Mouse (Mus musculus): ENCODE data around the gene Zp3. TPM values are rescaled to one million over a fixed set of nuclear protein-coding genes. Genes with fewer than 3 reads are reported as not detected.

The Zp3 gene
- 0.13 TPM in 1 of 2 replicates, not detected in the other for polyA plus RNA-seq (2016; fragmentation: Nextera tagmentation; extraction: Ambion mirVana)

GRCm38 (mm10) chr5:135979904-135980303, at the start of gene Zp3:
Gene Zp3 (plus strand): TSS chr5:135980099.
- H3K9me3 ChIP-seq (replicated peaks): no peaks in the 10 kb centered on the region
- no peaks in the 10 kb centered on the region for H3K36me3 ChIP-seq
- H3K4me1 ChIP-seq (replicated peaks): no peaks in the 10 kb centered on the region
- H3K4me3 ChIP-seq: no peak within 1 kb of the TSS
- no peak within 1 kb of the TSS for H3K27ac ChIP-seq (ENCODE audit: poor library complexity, severe bottlenecking)
- no peak within 1 kb of the TSS for H3K4me2 ChIP-seq
- 58% methylated on average over 8 of the region's 8 CpGs for WGBS
- no peak for ATAC-seq (ENCODE audit: insufficient number of reproducible peaks, low FRiP score)
- no peaks in the 10 kb centered on the region for H3K27me3 ChIP-seq (replicated peaks)
- no peak within 1 kb of the TSS for H3K9ac ChIP-seq

- Histone ChIP-seq H3K36me3 (peaks cover 54% of the 10 kb centered on the region), H3K9me3 (replicated peaks) (no peaks in the 10 kb centered on the region), H3K4me3 (no peak overlapping the region), H3K4me2 (no peak overlapping the region), H3K9ac (no peak overlapping the region), H3K27ac (ENCODE audit: poor library complexity, severe bottlenecking) (no peak overlapping the region), H3K4me1 (replicated peaks) (peaks cover 21% of the 10 kb centered on the region), H3K27me3 (replicated peaks) (no peaks in the 10 kb centered on the region)
- 79% methylated on average over 9 of the region's 9 CpGs for WGBS
- no peak for ATAC-seq (ENCODE audit: insufficient number of reproducible peaks, low FRiP score)
Measured at GRCm38 (mm10) chr5:135931526-135931925, 48.4 kb upstream of the Zp3 start.

- Histone ChIP-seq H3K4me3 (no peak overlapping the region), H3K9ac (no peak overlapping the region; the same call in 1 of the 2 replicates), H3K27ac (ENCODE audit: poor library complexity, severe bottlenecking) (no peak overlapping the region), H3K4me2 (peak overlapping the region; percentile 47), H3K9me3 (replicated peaks) (no peaks in the 10 kb centered on the region), H3K27me3 (replicated peaks) (no peaks in the 10 kb centered on the region), H3K4me1 (replicated peaks) (peaks cover 21% of the 10 kb centered on the region), H3K36me3 (peaks cover 46% of the 10 kb centered on the region)
- no peak for ATAC-seq (ENCODE audit: insufficient number of reproducible peaks, low FRiP score)
- 65% methylated on average over 2 of the region's 2 CpGs for WGBS
Measured at GRCm38 (mm10) chr5:135932359-135932758, 47.5 kb upstream of the Zp3 start.

GRCm38 (mm10) chr5:135933222-135933899, 46.5 kb upstream of the Zp3 start:
- peak overlapping the region; percentile 89 for H3K9ac ChIP-seq
- peak overlapping the region; percentile 97 for H3K27ac ChIP-seq (ENCODE audit: poor library complexity, severe bottlenecking)
- 12% methylated on average over 12 of the region's 12 CpGs for WGBS
- peak overlapping the region; percentile 97 for H3K4me3 ChIP-seq
- H3K36me3 ChIP-seq: peaks cover 38% of the 10 kb centered on the region
- H3K9me3 ChIP-seq (replicated peaks): no peaks in the 10 kb centered on the region
- H3K4me2 ChIP-seq: peak overlapping the region; percentile 71
- peaks cover 21% of the 10 kb centered on the region for H3K4me1 ChIP-seq (replicated peaks)
- no peaks in the 10 kb centered on the region for H3K27me3 ChIP-seq (replicated peaks)
- ATAC-seq (ENCODE audit: insufficient number of reproducible peaks, low FRiP score): no peak

DNA sequence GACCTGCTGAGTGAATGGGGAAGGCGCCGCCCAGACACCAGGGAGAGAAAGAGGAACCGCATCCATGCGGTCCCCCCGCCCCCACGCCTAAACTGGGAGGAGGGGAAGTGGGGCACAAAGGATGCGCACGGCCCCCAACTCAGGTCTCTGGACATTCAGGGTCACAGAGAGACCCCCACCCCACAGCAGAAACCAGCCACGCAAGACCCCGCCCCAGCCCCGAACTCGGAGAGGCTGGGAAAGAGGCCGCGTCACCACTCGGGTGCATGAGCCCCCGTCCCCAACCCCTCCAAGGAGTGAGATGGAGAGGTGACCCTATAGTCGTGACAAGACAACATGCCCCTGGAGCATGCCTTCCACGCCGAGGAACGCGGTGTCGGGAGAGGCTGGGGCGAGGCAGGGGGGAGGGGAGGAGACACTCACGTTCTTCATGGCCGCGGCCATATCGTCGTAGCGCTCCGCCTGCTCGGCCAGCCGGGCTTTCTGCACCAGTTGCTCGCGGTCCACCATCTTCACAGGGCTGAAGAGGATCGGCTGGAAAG, 45.9 kb upstream of the Zp3 start:
- peak; percentile 68 for ATAC-seq (ENCODE audit: insufficient number of reproducible peaks, low FRiP score)
- Histone ChIP-seq H3K9me3 (replicated peaks) (no peaks in the 10 kb centered on the region), H3K4me1 (replicated peaks) (peaks cover 21% of the 10 kb centered on the region), H3K27me3 (replicated peaks) (no peaks in the 10 kb centered on the region), H3K4me3 (peak overlapping the region; percentile 97), H3K27ac (ENCODE audit: poor library complexity, severe bottlenecking) (peak overlapping the region; percentile 97), H3K36me3 (peaks cover 33% of the 10 kb centered on the region), H3K4me2 (peak overlapping the region; percentile 62), H3K9ac (peak overlapping the region; percentile 89)
- WGBS: under 1% methylated on average over 34 of the region's 35 CpGs

GRCm38 (mm10) chr5:135934481-135935175, 45.3 kb upstream of the Zp3 start, which contains the start of gene Ywhag:
Gene Ywhag (minus strand): TSS chr5:135934616.
- Histone ChIP-seq H3K4me3 (peak within 1 kb of the TSS; percentile 97), H3K9me3 (replicated peaks) (no peaks in the 10 kb centered on the region), H3K27ac (ENCODE audit: poor library complexity, severe bottlenecking) (peak within 1 kb of the TSS; percentile 97), H3K4me1 (replicated peaks) (peaks cover 21% of the 10 kb centered on the region), H3K36me3 (peaks cover 27% of the 10 kb centered on the region), H3K4me2 (peak within 1 kb of the TSS; percentile 71), H3K27me3 (replicated peaks) (no peaks in the 10 kb centered on the region), H3K9ac (peak within 1 kb of the TSS; percentile 89)
- WGBS: under 1% methylated on average over 48 of the region's 48 CpGs
- ATAC-seq (ENCODE audit: insufficient number of reproducible peaks, low FRiP score): peak; percentile 97

- H3K4me1 ChIP-seq (replicated peaks): peaks cover 21% of the 10 kb centered on the region
- 52% methylated on average over 7 of the region's 7 CpGs for WGBS
- H3K4me3 ChIP-seq: peak overlapping the region; percentile 97; the same call in 1 of the 2 replicates
- H3K27ac ChIP-seq (ENCODE audit: poor library complexity, severe bottlenecking): peak overlapping the region; percentile 66
- no peaks in the 10 kb centered on the region for H3K9me3 ChIP-seq (replicated peaks)
- peaks cover 22% of the 10 kb centered on the region for H3K36me3 ChIP-seq
- peak; percentile 8; the same call in 1 of the 2 replicates for ATAC-seq (ENCODE audit: insufficient number of reproducible peaks, low FRiP score)
- no peak overlapping the region for H3K9ac ChIP-seq
- H3K4me2 ChIP-seq: peak overlapping the region; percentile 37
- H3K27me3 ChIP-seq (replicated peaks): no peaks in the 10 kb centered on the region
Measured at GRCm38 (mm10) chr5:135935176-135935523, 44.7 kb upstream of the Zp3 start.

GRCm38 (mm10) chr5:135935641-135936190, 44.2 kb upstream of the Zp3 start:
- Histone ChIP-seq H3K4me2 (no peak overlapping the region), H3K27ac (ENCODE audit: poor library complexity, severe bottlenecking) (peak overlapping the region; percentile 66), H3K27me3 (replicated peaks) (no peaks in the 10 kb centered on the region), H3K9ac (no peak overlapping the region), H3K9me3 (replicated peaks) (no peaks in the 10 kb centered on the region), H3K4me1 (replicated peaks) (peaks cover 21% of the 10 kb centered on the region), H3K4me3 (no peak overlapping the region), H3K36me3 (peaks cover 16% of the 10 kb centered on the region)
- 71% methylated on average over 6 of the region's 6 CpGs for WGBS
- ATAC-seq (ENCODE audit: insufficient number of reproducible peaks, low FRiP score): no peak

GRCm38 (mm10) chr5:135940587-135940986, 39.3 kb upstream of the Zp3 start:
- Histone ChIP-seq H3K9me3 (replicated peaks) (peaks cover 4% of the 10 kb centered on the region; the same call in 1 of the 2 replicates), H3K4me1 (replicated peaks) (0 out of 2 replicates have a peak, but pooled peaks cover 3% of the 10 kb centered on the region), H3K36me3 (no peaks in the 10 kb centered on the region), H3K27me3 (replicated peaks) (no peaks in the 10 kb centered on the region), H3K4me3 (no peak overlapping the region), H3K4me2 (no peak overlapping the region), H3K27ac (ENCODE audit: poor library complexity, severe bottlenecking) (no peak overlapping the region), H3K9ac (no peak overlapping the region)
- no peak for ATAC-seq (ENCODE audit: insufficient number of reproducible peaks, low FRiP score)
- WGBS: 51% methylated on average over 5 of the region's 5 CpGs

GRCm38 (mm10) chr5:135942710-135943109, 37.2 kb upstream of the Zp3 start:
- no peak for ATAC-seq (ENCODE audit: insufficient number of reproducible peaks, low FRiP score)
- H3K9ac ChIP-seq: no peak overlapping the region
- no peaks in the 10 kb centered on the region for H3K27me3 ChIP-seq (replicated peaks)
- H3K36me3 ChIP-seq: no peaks in the 10 kb centered on the region
- no peak overlapping the region for H3K4me2 ChIP-seq
- H3K27ac ChIP-seq (ENCODE audit: poor library complexity, severe bottlenecking): no peak overlapping the region
- H3K9me3 ChIP-seq (replicated peaks): peaks cover 4% of the 10 kb centered on the region; the same call in 1 of the 2 replicates
- WGBS: 74% methylated on average over 6 of the region's 6 CpGs
- H3K4me3 ChIP-seq: no peak overlapping the region
- H3K4me1 ChIP-seq (replicated peaks): peaks cover 15% of the 10 kb centered on the region

Measured in heart, embryonic 12.5 days (tissue).